ENCODE assay signal across 9 mouse cellular contexts in the genomic region with DNA sequence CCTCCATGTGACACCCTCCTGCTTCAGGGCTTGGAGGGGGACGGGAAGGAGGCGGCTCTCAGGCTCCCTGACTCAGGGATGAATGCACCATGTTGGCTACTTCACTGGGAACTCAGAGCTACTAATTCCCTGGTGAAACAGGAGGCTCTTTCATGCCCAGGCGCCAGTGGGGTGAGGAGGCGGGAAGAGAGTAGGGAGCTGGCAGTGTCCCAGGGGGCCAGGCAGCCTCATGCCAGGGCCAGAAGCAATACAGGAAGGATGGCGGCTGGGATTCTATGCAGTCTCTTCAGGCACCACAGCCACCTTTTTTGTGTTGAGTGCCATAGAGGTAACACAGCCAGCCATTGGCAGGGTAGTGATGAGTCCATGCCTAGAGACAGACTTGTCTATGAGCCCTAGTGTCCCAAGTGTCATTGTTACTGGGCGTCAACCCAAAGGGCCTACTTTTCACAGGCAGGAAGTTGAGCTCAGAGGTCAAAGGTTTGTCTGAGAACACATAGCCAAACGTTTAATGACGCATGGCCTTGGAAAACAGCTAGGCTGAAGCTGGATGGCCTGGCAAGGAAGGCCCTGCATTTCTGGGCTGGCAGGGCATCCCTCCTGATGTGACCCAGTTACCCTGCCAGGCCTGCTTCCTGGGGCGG. TPM values are rescaled to one million over a fixed set of nuclear protein-coding genes. Genes with fewer than 3 reads are reported as not detected.
DNase-seq lines count a peak whose midpoint lies in the region; ATAC-seq and TF ChIP-seq lines count a peak whose summit lies in the region.
"Had no signal": no experiment of that assay in that cellular context is flagged by ENCODE, and none has a peak within 500 bp of the region (broad histone marks: within the 10 kb centered on the region; RNA-seq: fewer than 3 reads in every experiment).

No protein-coding gene starts in this region.

- no peaks in the 10 kb centered on the region for H3K27me3 ChIP-seq in limb, embryonic 14.5 days (ENCODE audit: control insufficient read depth, insufficient read depth, low read length)
- peaks cover 5% of the 10 kb centered on the region; the same call in 1 of the 2 replicates for H3K27me3 ChIP-seq in limb, embryonic 10.5 days (ENCODE audit: low read depth, poor library complexity, severe bottlenecking)

- peaks cover 23% of the 10 kb centered on the region for H3K36me3 ChIP-seq in limb, embryonic 14.5 days (ENCODE audit: control insufficient read depth, insufficient read depth, low read length)
- peaks cover 23% of the 10 kb centered on the region for H3K36me3 ChIP-seq in limb, embryonic 10.5 days

- no peak overlapping the region for H3K4me3 ChIP-seq in limb, embryonic 14.5 days (replicated peaks; ENCODE audit: low read length)
- no peak overlapping the region for H3K4me3 ChIP-seq in limb, embryonic 10.5 days
- H3K4me3 ChIP-seq: liver, embryonic 13.5 days had no signal

- no peak for ATAC-seq in limb, embryonic 14.5 days (ENCODE audit: low FRiP score, low read depth)
- no peak for ATAC-seq in activated CD4-positive, CD25-positive, alpha-beta regulatory T cell, adult 4 months

- WGBS in limb, embryonic 14.5 days, result 71% methylated on average over 9 of the region's 9 CpGs
- WGBS in limb, embryonic 10.5 days, result 69% methylated on average over 9 of the region's 9 CpGs

- peak overlapping the region; percentile 19; the same call in 1 of the 2 replicates for H3K27ac ChIP-seq in limb, embryonic 14.5 days (replicated peaks; ENCODE audit: low read depth, low read length)
- H3K27ac ChIP-seq in limb, embryonic 10.5 days, result no peak overlapping the region
- H3K27ac ChIP-seq: liver, embryonic 13.5 days had no signal

- DNase-seq in limb, embryonic 14.5 days (ENCODE audit: low spot score), result no peak
- no peak for DNase-seq in limb, embryonic 10.5 days (ENCODE audit: low spot score)
- DNase-seq in adrenal gland, postnatal 36 days, result peak; percentile 46 to 64
- DNase-seq in frontal cortex, postnatal 25 days (ENCODE audit: low spot score in 2 of 2), result peak; percentile 40 to 48
- peak; percentile 34 for DNase-seq in kidney, postnatal 10 days
- DNase-seq in lung, postnatal 14 days, result peak; percentile 46
- DNase-seq in urinary bladder, postnatal 10 days (ENCODE audit: low spot score), result no peak
- DNase-seq: liver, embryonic 13.5 days had no signal

- no peak overlapping the region for H3K9ac ChIP-seq in limb, embryonic 14.5 days (ENCODE audit: low read depth, low read length, severe bottlenecking)

- H3K4me2 ChIP-seq in limb, embryonic 14.5 days (replicated peaks; ENCODE audit: low read depth, low read length, severe bottlenecking), result no peak overlapping the region
- H3K4me2 ChIP-seq: liver, embryonic 13.5 days had no signal

- H3K4me1 ChIP-seq in limb, embryonic 14.5 days (ENCODE audit: control insufficient read depth, insufficient read depth, low read length), result 0 out of 2 replicates have a peak, but pooled peaks cover 6% of the 10 kb centered on the region
- peaks cover 16% of the 10 kb centered on the region for H3K4me1 ChIP-seq in limb, embryonic 10.5 days

- TF ChIP-seq POLR2A in limb, embryonic 14.5 days (IDR thresholded peaks at IDR 0.05; ENCODE audit: borderline replicate concordance, extremely low read depth, insufficient read depth, insufficient read length), result no peak

- no peaks in the 10 kb centered on the region for H3K9me3 ChIP-seq in limb, embryonic 14.5 days (ENCODE audit: control insufficient read depth, low read length)
- H3K9me3 ChIP-seq in limb, embryonic 10.5 days (replicated peaks), result no peaks in the 10 kb centered on the region
- H3K9me3 ChIP-seq: liver, embryonic 13.5 days had no signal

RNA-seq across cellular contexts. Expression of a gene that starts 1.7 kb away (rescaled TPM):
- 17.4 and 19.3 TPM in 2 replicates for polyA plus RNA-seq in limb, embryonic 14.5 days (2012; rRNA removed)
- 18.3 and 20.8 TPM in 2 replicates for polyA plus RNA-seq in limb, embryonic 14.5 days (2014; fragmentation: Nextera tagmentation; extraction: Ambion mirVana)
- polyA plus RNA-seq in limb, embryonic 10.5 days (2016; fragmentation: Nextera tagmentation; extraction: Ambion mirVana), result 29.6 and 35.9 TPM in 2 replicates
- total RNA-seq in adrenal gland, postnatal 36 days (2021), result 10 to 100 TPM; 17.7 to 21.5 TPM
- 10 to 100 TPM; 34.3 to 56.0 TPM for polyA plus RNA-seq in activated CD4-positive, CD25-positive, alpha-beta regulatory T cell, adult 4 months (2017; shearing (Covaris generic))

RNA-seq across cellular contexts. Expression of a gene that starts 8.8 kb away (rescaled TPM):
- polyA plus RNA-seq in limb, embryonic 14.5 days (2012; rRNA removed), result 0.58 and 0.59 TPM in 2 replicates
- polyA plus RNA-seq in limb, embryonic 14.5 days (2014; fragmentation: Nextera tagmentation; extraction: Ambion mirVana), result 0.25 and 0.48 TPM in 2 replicates
- polyA plus RNA-seq in limb, embryonic 10.5 days (2016; fragmentation: Nextera tagmentation; extraction: Ambion mirVana), result 0.29 and 0.61 TPM in 2 replicates
- total RNA-seq in adrenal gland, postnatal 36 days (2021), result under 1 TPM; 0.23 to 0.46 TPM
- not detected for polyA plus RNA-seq in activated CD4-positive, CD25-positive, alpha-beta regulatory T cell, adult 4 months (2017; shearing (Covaris generic))

RNA-seq across cellular contexts. Expression of a gene that starts 9.5 kb away (rescaled TPM):
- 33.5 and 38.6 TPM in 2 replicates for polyA plus RNA-seq in limb, embryonic 14.5 days (2012; rRNA removed)
- polyA plus RNA-seq in limb, embryonic 14.5 days (2014; fragmentation: Nextera tagmentation; extraction: Ambion mirVana), result 17.6 and 17.8 TPM in 2 replicates
- polyA plus RNA-seq in limb, embryonic 10.5 days (2016; fragmentation: Nextera tagmentation; extraction: Ambion mirVana), result 20.1 and 27.9 TPM in 2 replicates
- 10 to 100 TPM; 15.2 to 17.1 TPM for total RNA-seq in adrenal gland, postnatal 36 days (2021)
- 10 to 100 TPM; 36.2 to 58.5 TPM for polyA plus RNA-seq in activated CD4-positive, CD25-positive, alpha-beta regulatory T cell, adult 4 months (2017; shearing (Covaris generic))

RNA-seq across cellular contexts. Expression of a gene that starts 9.9 kb away (rescaled TPM):
- polyA plus RNA-seq in limb, embryonic 14.5 days (2012; rRNA removed), result 84.2 and 89.1 TPM in 2 replicates
- 61.4 and 61.8 TPM in 2 replicates for polyA plus RNA-seq in limb, embryonic 14.5 days (2014; fragmentation: Nextera tagmentation; extraction: Ambion mirVana)
- 45.3 and 49.8 TPM in 2 replicates for polyA plus RNA-seq in limb, embryonic 10.5 days (2016; fragmentation: Nextera tagmentation; extraction: Ambion mirVana)
- 10 to 100 TPM; 52.5 to 55.0 TPM for total RNA-seq in adrenal gland, postnatal 36 days (2021)
- polyA plus RNA-seq in activated CD4-positive, CD25-positive, alpha-beta regulatory T cell, adult 4 months (2017; shearing (Covaris generic)), result 100 to 1,000 TPM in 1 of 2 experiments, 10 to 100 TPM in 1; 98.5 to 112 TPM

RNA-seq across cellular contexts. Expression of a gene that starts 10.1 kb away (rescaled TPM):
- polyA plus RNA-seq in limb, embryonic 14.5 days (2012; rRNA removed), result 0.67 and 0.82 TPM in 2 replicates
- polyA plus RNA-seq in limb, embryonic 14.5 days (2014; fragmentation: Nextera tagmentation; extraction: Ambion mirVana), result 0.37 TPM in 1 of 2 replicates, not detected in the other
- 0.29 and 0.60 TPM in 2 replicates for polyA plus RNA-seq in limb, embryonic 10.5 days (2016; fragmentation: Nextera tagmentation; extraction: Ambion mirVana)
- total RNA-seq in adrenal gland, postnatal 36 days (2021), result under 1 TPM; 0.46 to 0.49 TPM
- polyA plus RNA-seq in activated CD4-positive, CD25-positive, alpha-beta regulatory T cell, adult 4 months (2017; shearing (Covaris generic)), result not detected

Comparison
In these comparisons a context has a peak if more than half of its experiments do, and no peak if none do; other contexts are left out.
1. DNase-seq: peak in adrenal gland, postnatal 36 days (2 of 2), frontal cortex, postnatal 25 days (2 of 2), kidney, postnatal 10 days (single experiment) and lung, postnatal 14 days (single experiment); none in limb, embryonic 14.5 days (single experiment), limb, embryonic 10.5 days (single experiment) and urinary bladder, postnatal 10 days (single experiment).